Mouse (Mus musculus) lung, adult 2 months (tissue): ENCODE results near the gene Rybp. TPM values are rescaled to one million over a fixed set of nuclear protein-coding genes. Genes with fewer than 3 reads are reported as not detected.

Experiments used
- DNase-seq: peaks from one replicate; pipeline ENCODE4 v3.0.0; 2022
- H3K4me1 ChIP-seq: fragments of 200-500 bp; 2 replicates; pipeline ENCODE4 v1.6.1; 2011; ENCODE audit warnings: low read length; ENCODE audit not compliant: control insufficient read depth, insufficient read depth
- H3K4me3 ChIP-seq: fragments of 200-500 bp; replicated peaks from 2 replicates; pipeline ENCODE3; 2011; ENCODE audit warnings: low read depth, mild to moderate bottlenecking, control low read depth, low read length; ENCODE audit errors: extremely low read depth
- CTCF ChIP-seq: fragments of 200-500 bp; IDR thresholded peaks from 2 replicates; pipeline ENCODE4 v1.5.1; 2011; ENCODE audit warnings: mild to moderate bottlenecking, low read length, control low read depth; ENCODE audit not compliant: insufficient read depth
- POLR2A ChIP-seq: fragments of 200-500 bp; IDR thresholded peaks from 2 replicates; pipeline ENCODE4 v1.6.1; 2011; ENCODE audit warnings: low read depth, mild to moderate bottlenecking, control low read depth, low read length, borderline replicate concordance; ENCODE audit errors: extremely low read depth
- WGBS: fragments of 180-500 bp; shearing (Covaris S2); methylation state at CpG from one replicate; pipeline ENCODE4 v1.1.7; 2018; 5-methylcytosine and 5-hydroxymethylcytosine counted together
- polyA plus RNA-seq: library from polyadenylated mRNA; depleted of rRNA; stranded (reverse); fragments of >200 nt; gene quantifications from 2 replicates; pipeline ENCODE4 v1.2.3, GENCODE M21; 2012

Rybp gene
- polyA plus RNA-seq, 1 experiment = 30.6 TPM

DNA sequence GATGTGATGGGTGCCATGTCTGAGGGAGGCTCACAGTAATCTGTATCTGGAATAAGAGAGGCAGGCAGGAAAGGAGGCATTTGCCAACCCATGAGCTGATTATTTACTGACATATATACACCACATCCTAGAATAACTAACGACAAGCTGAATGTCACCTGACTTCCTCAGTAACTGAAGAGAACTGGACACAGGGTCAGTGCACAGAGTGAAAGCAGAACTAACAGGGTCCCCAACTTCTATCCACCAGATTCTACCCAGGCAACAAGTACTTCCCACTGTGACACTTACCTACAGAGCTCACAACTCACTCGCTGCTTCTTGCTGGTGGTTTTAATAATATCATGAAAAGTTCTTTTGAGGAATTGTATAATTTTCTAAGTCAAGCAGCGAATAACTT lies 15.3 kb downstream of the Rybp start:
- no peak for TF ChIP-seq POLR2A
- TF ChIP-seq CTCF = no peak
- WGBS = 58% methylated on average over 3 of the region's 3 CpGs
- no peak for DNase-seq
- no peaks in the 10 kb centered on the region; the same call in none of the 2 replicates for H3K4me1 ChIP-seq
- no peak overlapping the region for H3K4me3 ChIP-seq

DNA sequence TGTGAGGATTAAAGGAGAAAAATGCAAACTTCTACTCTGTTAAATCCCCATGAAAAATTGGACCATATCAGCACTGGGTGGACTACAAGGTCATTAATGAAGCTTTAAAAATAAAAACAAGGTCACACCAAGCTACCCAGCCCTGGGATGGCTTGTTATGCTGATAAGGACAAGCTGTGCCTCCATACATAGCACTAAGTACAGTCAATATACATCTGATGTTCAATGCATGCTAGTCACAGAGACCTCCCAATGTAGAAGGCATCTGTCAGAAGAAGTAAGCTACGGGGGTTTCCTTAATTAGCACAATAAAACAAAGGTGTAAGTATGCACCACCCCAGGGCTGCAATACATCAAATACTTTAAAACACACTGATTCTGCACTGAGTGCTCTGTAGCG lies 16.5 kb downstream of the Rybp start:
- no peak for TF ChIP-seq CTCF
- no peak for TF ChIP-seq POLR2A
- WGBS = 86% methylated on average over 2 of the region's 2 CpGs
- no peak for DNase-seq

DNA sequence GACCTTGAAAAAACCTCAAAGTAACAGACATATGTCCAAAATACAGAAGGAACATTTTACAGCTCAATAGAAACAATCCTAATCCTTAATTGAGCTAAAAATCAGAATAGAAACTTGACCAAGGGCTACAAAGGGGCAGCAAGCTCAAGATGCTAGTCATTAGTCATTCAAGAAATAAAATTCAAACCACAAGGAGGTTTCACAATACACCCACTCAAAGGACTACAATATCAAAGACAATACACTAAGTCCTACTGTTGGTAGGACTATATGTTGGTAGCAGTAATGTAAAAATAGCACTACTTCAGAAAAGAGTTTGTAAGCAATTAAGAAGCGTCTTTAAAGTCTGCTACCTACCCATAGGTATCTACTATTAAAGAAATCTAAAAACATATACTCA lies 27.7 kb downstream of the Rybp start:
- DNase-seq = no peak
- WGBS = 69% methylated on average over 1 of the region's 1 CpGs
- peaks cover 5% of the 10 kb centered on the region for H3K4me1 ChIP-seq
- H3K4me3 ChIP-seq = no peak overlapping the region
- TF ChIP-seq CTCF = no peak
- TF ChIP-seq POLR2A = no peak

More for the DNA sequence above, 16.5 kb downstream of the Rybp start:
- no peaks in the 10 kb centered on the region; the same call in none of the 2 replicates for H3K4me1 ChIP-seq
- H3K4me3 ChIP-seq = no peak overlapping the region

DNA sequence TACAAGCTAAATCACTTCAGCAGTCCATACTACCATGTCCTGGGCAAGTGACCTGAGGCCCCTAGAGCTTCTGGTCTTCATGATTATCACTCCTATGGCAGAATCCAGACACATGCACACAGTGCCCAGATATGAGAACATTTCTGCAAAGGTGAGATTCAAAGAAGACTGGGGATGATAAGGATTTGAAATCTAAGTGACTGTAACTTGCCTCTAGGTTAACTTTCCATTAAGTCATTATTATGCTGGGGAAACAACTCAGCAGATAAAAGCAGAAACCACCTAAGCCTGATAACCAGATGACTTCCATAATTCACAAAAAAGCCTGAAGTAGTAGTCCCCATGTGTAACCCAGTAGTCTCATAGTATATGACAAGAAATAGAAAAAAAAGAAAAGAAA lies 29.0 kb downstream of the Rybp start:
- TF ChIP-seq CTCF (no peak), POLR2A (no peak)

DNA sequence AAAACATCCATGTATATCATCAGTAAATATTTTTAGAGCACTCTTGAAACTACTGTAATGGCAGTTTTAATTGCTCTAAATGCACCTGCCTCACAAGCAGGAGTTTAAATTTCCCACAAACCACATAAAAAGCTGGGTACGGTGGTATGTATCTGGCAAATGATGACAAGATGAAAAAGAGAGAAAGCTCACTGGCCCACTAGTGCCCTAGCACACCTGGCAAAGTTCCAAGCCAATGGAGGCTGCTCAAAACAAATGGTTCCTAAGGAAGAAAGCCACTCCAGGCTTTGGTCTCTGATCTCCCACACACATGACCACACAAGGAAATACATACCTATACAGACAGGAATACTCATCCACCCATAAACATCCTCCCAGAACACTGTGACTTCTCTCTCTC lies 31.9 kb downstream of the Rybp start:
- Histone ChIP-seq H3K4me3 (no peak overlapping the region), H3K4me1 (peaks cover 11% of the 10 kb centered on the region)
- no peak for TF ChIP-seq POLR2A
- no peak for TF ChIP-seq CTCF
- 39% methylated on average over 1 of the region's 1 CpGs for WGBS
- DNase-seq = no peak

More for the DNA sequence above, 29.0 kb downstream of the Rybp start:
- Histone ChIP-seq H3K4me3 (no peak overlapping the region), H3K4me1 (peaks cover 11% of the 10 kb centered on the region)
- DNase-seq = no peak

DNA sequence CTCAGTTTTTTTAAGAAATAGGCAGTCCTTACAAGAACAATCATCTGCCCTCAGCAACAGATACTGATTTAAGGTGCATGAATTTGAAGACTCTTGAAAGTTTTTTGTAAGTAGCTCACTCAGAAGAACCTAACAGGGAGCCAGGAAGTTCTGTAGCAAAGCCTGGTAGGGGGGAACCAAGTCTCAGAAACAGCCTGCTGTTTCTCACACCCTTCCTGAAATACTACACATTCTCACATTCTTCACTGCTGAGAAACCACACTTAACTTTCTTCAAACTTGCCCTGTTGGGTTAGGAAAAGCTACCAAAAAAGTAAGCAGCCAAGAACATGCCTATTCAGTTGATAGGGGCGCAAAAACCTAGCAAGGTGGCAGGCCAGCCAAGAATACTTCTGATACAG lies 32.6 kb downstream of the Rybp start:
- WGBS = 73% methylated on average over 1 of the region's 1 CpGs
- H3K4me3 ChIP-seq = no peak overlapping the region
- TF ChIP-seq POLR2A = no peak
- no peak for TF ChIP-seq CTCF
- DNase-seq = no peak
- peaks cover 11% of the 10 kb centered on the region for H3K4me1 ChIP-seq

DNA sequence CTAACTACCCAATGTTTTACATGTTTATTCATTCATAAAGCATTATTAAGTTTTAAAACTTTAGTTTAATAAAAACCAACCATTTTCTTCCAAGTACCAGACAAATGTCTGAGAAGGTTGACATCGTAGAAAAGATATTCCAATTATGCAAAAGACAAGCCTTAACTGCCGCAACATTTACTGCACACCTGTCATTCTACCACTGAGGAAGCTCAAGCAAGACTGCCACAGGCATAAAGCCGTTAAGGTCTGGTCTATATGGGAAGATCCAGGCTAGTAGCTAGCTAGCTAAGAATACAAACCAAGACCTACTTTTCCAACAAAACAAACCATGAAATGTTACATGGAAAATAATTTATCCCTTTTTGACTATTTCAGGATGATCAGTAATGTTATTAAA lies 42.8 kb downstream of the Rybp start:
- 66% methylated on average over 3 of the region's 3 CpGs for WGBS
- TF ChIP-seq POLR2A = no peak
- no peak for TF ChIP-seq CTCF
- peaks cover 5% of the 10 kb centered on the region for H3K4me1 ChIP-seq
- H3K4me3 ChIP-seq = no peak overlapping the region
- DNase-seq = no peak

DNA sequence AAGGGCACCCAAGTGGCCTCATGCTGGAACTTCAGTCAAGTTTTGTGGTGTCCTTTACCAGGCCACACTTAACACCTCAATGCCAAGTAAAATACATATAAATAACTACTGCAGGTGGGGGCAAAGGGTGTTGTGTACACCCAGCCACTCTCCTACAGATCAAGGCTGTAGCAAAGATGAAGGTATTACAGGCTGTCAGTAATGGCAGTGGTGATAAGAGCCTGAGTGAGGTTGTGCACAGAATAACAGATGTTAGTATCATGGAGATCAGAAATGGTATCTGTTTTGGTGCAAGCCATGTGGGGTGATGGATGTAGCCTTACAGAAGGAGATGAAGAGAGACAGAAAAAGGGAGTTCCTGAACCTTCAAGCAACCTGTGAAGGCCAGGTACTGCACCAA lies 52.2 kb downstream of the Rybp start:
- no peak for DNase-seq
- Histone ChIP-seq H3K4me3 (no peak overlapping the region), H3K4me1 (peaks cover 5% of the 10 kb centered on the region)
- TF ChIP-seq CTCF = no peak
- no peak for TF ChIP-seq POLR2A

DNA sequence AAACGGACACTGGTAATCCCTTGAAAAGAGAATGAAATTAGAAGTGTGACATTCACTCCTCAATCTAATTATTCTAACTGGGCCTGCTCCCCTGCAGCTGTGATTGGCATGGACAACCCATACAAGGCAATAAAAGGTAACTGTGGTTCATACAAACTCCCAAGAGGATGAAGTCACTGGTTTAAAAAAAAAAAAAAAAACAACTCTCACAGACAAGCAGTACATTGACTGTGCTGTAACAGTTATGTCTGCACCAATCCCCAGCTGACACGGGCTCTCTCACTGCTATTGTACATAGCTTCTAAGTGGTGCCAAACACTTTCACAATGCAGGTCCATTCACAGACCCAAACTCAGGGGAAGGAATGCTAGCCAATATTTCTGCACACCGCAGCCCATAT lies 53.8 kb downstream of the Rybp start:
- DNase-seq = no peak
- H3K4me3 ChIP-seq = no peak overlapping the region
- H3K4me1 ChIP-seq = peaks cover 5% of the 10 kb centered on the region
- WGBS = 54% methylated on average over 3 of the region's 3 CpGs
- no peak for TF ChIP-seq POLR2A
- TF ChIP-seq CTCF = no peak

DNA sequence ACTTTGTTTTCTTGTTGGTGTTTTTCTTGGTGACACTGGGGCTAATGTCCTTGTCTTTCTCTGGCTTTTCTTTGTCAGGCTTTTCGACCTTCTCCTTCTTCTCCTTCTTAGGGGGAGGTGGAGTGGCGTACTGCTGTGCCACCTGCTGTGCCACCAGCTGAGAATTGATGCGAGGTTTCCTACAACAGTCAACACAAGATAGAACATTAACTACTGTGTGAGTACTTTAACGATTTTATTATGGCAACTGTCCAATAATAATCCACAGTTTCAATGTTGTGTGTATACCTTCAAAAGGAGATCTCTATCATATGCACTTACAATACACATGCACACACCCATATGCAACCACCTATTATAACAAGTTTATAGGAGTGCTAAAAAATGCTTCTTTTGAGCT lies 54.2 kb downstream of the Rybp start:
- H3K4me1 ChIP-seq = peaks cover 5% of the 10 kb centered on the region
- DNase-seq = no peak
- 56% methylated on average over 4 of the region's 4 CpGs for WGBS
- TF ChIP-seq CTCF = no peak
- no peak for TF ChIP-seq POLR2A
- H3K4me3 ChIP-seq = no peak overlapping the region

DNA sequence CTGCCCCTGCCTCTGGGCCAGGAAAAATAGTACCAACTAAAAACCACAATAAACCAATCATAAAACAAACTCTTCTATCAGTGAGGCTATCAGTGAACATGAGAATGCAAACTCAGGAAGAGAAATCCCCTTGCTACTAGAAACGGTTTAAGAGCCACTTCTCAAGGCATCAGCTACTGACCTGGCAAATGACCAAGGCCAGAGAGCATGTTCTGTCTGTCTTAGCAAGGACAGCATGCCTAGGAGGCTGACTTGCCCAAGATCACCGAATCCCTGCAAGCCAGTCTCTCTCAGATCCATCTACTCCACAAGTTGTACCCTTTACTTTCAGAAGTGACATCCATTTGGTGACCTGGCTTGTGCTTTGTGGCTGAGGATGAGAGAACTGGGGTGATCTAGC lies 61.1 kb downstream of the Rybp start:
- WGBS = 39% methylated on average over 2 of the region's 2 CpGs
- DNase-seq = no peak
- TF ChIP-seq POLR2A (no peak), CTCF (no peak)
- no peaks in the 10 kb centered on the region for H3K4me1 ChIP-seq
- H3K4me3 ChIP-seq = no peak overlapping the region

DNA sequence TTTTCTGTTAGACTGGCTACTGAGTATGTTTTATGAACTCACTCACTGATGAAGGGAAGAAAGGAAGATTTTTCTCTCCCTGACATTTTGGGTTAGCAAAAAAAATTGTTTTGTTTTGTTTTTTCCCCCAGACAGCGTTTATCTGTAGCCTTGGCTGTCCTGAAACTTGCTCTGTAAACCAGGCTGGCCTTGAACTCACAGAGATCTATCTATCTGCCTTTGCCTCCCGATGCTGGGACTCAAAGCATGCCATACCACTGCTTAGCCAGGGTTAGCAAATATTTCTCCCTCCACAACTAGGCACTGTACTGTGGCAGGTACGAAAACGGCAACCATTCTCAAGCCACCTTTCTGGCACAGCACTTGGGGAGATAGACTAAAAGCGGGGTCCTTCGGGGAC lies 63.4 kb downstream of the Rybp start:
- 95% methylated on average over 6 of the region's 6 CpGs for WGBS
- Histone ChIP-seq H3K4me1 (no peaks in the 10 kb centered on the region), H3K4me3 (no peak overlapping the region)
- no peak for TF ChIP-seq POLR2A
- no peak for TF ChIP-seq CTCF
- DNase-seq = no peak
